Mouse (Mus musculus): ENCODE measurements around the gene Prmt9. TPM values are rescaled to one million over a fixed set of nuclear protein-coding genes. Genes with fewer than 3 reads are reported as not detected.

Gene Prmt9
- polyA plus RNA-seq, 1 experiment from 2014 or later = 16.7 TPM

DNA sequence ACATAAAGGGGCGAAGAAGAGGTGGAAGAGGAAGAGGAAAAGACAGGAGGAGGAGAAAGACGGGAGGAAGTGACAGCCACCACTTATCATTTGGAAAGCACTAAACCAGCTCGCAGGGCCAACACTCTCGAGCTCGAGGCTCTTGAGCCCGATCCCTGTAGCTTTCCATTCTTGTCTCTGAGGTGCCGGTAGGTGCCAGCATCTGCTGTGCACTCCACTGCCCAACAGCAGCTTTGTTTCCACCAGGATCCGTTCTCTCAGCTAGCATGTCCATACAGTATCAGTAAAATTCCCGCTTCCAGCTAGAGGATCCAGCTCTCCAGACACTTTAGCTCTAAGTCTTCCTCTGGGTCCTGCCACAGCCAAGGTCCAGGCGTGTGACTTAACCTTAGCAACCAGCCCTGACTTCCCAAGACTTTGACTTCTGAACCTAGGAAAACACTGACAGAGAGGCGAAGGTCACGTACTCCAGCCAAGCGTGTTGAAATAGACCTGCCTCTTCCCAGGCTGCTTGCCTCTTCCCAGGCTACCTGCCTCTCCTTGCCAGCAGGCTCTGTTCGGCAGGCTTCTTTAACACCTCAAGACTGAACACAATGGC is 25.1 kb upstream of the Prmt9 start:
- 63% methylated on average over 14 of the region's 14 CpGs for WGBS
- peak; percentile 42; the same call in 1 of the 2 replicates for ATAC-seq (ENCODE audit: insufficient read depth, low FRiP score)

DNA sequence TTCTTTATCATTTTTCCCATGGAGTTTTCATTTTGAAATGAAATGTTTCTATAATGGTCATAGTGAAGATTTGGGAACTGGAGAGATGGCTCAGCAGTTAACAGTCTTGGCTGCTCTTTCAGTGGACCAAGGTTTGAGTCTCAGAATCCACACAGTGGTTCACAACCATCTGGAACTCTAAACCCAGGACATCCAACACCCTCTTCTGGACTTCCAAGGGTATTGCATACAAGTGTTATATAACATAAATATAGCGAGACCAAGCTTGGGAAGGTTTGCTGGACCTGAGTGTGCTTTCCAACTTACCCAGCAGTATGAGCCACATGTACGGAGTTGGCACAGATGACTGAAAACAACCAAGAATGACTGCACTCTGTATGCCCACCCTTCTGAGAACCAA is 24.3 kb upstream of the Prmt9 start:
- 92% methylated on average over 2 of the region's 2 CpGs for WGBS
- ATAC-seq (ENCODE audit: insufficient read depth, low FRiP score) = no peak
- H3K9ac ChIP-seq (ENCODE audit: low read length) = no peak overlapping the region
- peaks cover 9% of the 10 kb centered on the region for H3K4me1 ChIP-seq (ENCODE audit: control insufficient read depth, insufficient read depth, low read length)
- H3K36me3 ChIP-seq (ENCODE audit: control insufficient read depth, insufficient read depth, low read length) = no peaks in the 10 kb centered on the region
- H3K9me3 ChIP-seq (replicated peaks; ENCODE audit: control insufficient read depth, low read length) = no peaks in the 10 kb centered on the region
- no peaks in the 10 kb centered on the region for H3K27me3 ChIP-seq (ENCODE audit: control insufficient read depth, insufficient read depth, low read length)
- H3K27ac ChIP-seq (ENCODE audit: low read length) = no peak overlapping the region
- no peak overlapping the region for H3K4me3 ChIP-seq (replicated peaks; ENCODE audit: low read length)
- no peak overlapping the region for H3K4me2 ChIP-seq (ENCODE audit: low read depth, low read length)

More for the DNA sequence above, 25.1 kb upstream of the Prmt9 start:
- no peak overlapping the region for H3K9ac ChIP-seq (ENCODE audit: low read length)
- no peaks in the 10 kb centered on the region for H3K27me3 ChIP-seq (ENCODE audit: control insufficient read depth, insufficient read depth, low read length)
- H3K4me1 ChIP-seq (ENCODE audit: control insufficient read depth, insufficient read depth, low read length) = peaks cover 11% of the 10 kb centered on the region
- peak overlapping the region; percentile 17 for H3K4me2 ChIP-seq (ENCODE audit: low read depth, low read length)
- H3K4me3 ChIP-seq (replicated peaks; ENCODE audit: low read length) = no peak overlapping the region
- H3K9me3 ChIP-seq (replicated peaks; ENCODE audit: control insufficient read depth, low read length) = no peaks in the 10 kb centered on the region
- H3K27ac ChIP-seq (ENCODE audit: low read length) = peak overlapping the region; percentile 29
- no peaks in the 10 kb centered on the region for H3K36me3 ChIP-seq (ENCODE audit: control insufficient read depth, insufficient read depth, low read length)

GRCm38 (mm10) chr8:77526130-77526529 is 23.1 kb upstream of the Prmt9 start:
- no peak overlapping the region for H3K27ac ChIP-seq (ENCODE audit: low read length)
- no peaks in the 10 kb centered on the region for H3K27me3 ChIP-seq (ENCODE audit: control insufficient read depth, insufficient read depth, low read length)
- no peaks in the 10 kb centered on the region for H3K9me3 ChIP-seq (replicated peaks; ENCODE audit: control insufficient read depth, low read length)
- 77% methylated on average over 8 of the region's 8 CpGs for WGBS
- no peak overlapping the region for H3K4me3 ChIP-seq (replicated peaks; ENCODE audit: low read length)
- no peak overlapping the region for H3K9ac ChIP-seq (ENCODE audit: low read length)
- no peaks in the 10 kb centered on the region for H3K36me3 ChIP-seq (ENCODE audit: control insufficient read depth, insufficient read depth, low read length)
- H3K4me1 ChIP-seq (ENCODE audit: control insufficient read depth, insufficient read depth, low read length) = peaks cover 9% of the 10 kb centered on the region
- ATAC-seq (ENCODE audit: insufficient read depth, low FRiP score) = no peak
- H3K4me2 ChIP-seq (ENCODE audit: low read depth, low read length) = no peak overlapping the region

DNA sequence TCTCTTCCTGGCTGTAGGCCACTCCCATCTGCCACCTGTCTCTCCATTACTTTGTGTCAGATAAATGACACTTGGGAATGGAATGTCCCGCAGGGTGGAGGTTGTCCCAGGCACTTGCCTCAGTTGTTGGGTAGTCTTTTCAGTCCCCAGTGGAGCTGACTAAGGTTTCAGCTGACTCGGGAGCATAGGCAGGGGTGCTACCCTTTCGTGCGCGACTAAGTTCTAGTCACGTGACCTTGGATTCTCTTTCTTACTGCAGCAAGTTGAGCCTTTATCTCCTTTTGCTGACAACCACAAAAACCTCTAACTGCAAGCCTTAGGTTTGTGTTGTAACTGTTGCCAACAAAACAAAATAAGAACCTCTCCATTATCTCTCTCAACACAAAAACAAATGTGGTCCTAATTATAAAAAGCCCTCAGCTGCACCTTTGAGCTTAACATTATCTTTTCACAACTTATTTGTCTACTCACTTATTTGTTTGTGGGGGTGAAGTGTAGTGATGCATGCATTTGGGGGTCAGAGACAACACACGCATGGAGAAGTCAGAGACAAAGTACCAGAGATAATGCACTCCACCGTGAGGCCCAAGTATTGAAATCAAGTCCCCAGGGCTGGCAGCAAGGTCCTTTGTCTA is 14.7 kb upstream of the Prmt9 start:
- Histone ChIP-seq H3K36me3 (ENCODE audit: control insufficient read depth, insufficient read depth, low read length) (no peaks in the 10 kb centered on the region), H3K9me3 (replicated peaks; ENCODE audit: control insufficient read depth, low read length) (no peaks in the 10 kb centered on the region), H3K4me2 (ENCODE audit: low read depth, low read length) (no peak overlapping the region), H3K4me3 (replicated peaks; ENCODE audit: low read length) (no peak overlapping the region), H3K4me1 (ENCODE audit: control insufficient read depth, insufficient read depth, low read length) (no peaks in the 10 kb centered on the region), H3K27ac (ENCODE audit: low read length) (no peak overlapping the region), H3K9ac (ENCODE audit: low read length) (no peak overlapping the region), H3K27me3 (ENCODE audit: control insufficient read depth, insufficient read depth, low read length) (no peaks in the 10 kb centered on the region)
- whole genome bisulfite sequencing = 63% methylated on average over 8 of the region's 8 CpGs
- 0 out of 2 replicates have a peak, but pooled peaks have one; percentile 17 for ATAC-seq (ENCODE audit: insufficient read depth, low FRiP score)

GRCm38 (mm10) chr8:77535026-77535595 is 14.1 kb upstream of the Prmt9 start:
- Histone ChIP-seq H3K27ac (ENCODE audit: low read length) (no peak overlapping the region), H3K4me1 (ENCODE audit: control insufficient read depth, insufficient read depth, low read length) (no peaks in the 10 kb centered on the region), H3K4me3 (replicated peaks; ENCODE audit: low read length) (no peak overlapping the region), H3K9me3 (replicated peaks; ENCODE audit: control insufficient read depth, low read length) (no peaks in the 10 kb centered on the region), H3K27me3 (ENCODE audit: control insufficient read depth, insufficient read depth, low read length) (no peaks in the 10 kb centered on the region), H3K36me3 (ENCODE audit: control insufficient read depth, insufficient read depth, low read length) (no peaks in the 10 kb centered on the region), H3K9ac (ENCODE audit: low read length) (no peak overlapping the region), H3K4me2 (ENCODE audit: low read depth, low read length) (no peak overlapping the region)
- ATAC-seq (ENCODE audit: insufficient read depth, low FRiP score) = peak; percentile 40; the same call in 1 of the 2 replicates
- 77% methylated on average over 5 of the region's 5 CpGs for WGBS

DNA sequence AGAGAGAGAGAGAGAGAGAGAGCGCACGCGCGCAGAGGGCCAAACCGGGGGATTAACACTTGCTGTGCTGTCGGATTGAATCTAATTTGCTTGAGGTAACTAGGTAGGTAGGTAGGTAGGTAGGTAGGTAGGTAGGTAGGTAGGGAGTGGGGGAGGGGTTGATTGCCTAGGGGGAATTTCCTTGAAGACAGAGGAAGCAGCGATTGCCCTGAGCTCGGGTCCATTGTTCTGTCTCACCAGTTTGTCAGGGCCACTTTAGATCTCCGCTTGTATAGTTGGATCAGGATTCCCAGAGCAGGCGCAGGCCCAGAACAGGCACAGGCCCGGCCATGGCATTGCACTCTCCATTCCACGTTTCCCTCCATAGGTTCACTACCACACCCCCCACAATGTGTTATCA is 12.4 kb upstream of the Prmt9 start:
- WGBS = 78% methylated on average over 12 of the region's 12 CpGs
- no peak overlapping the region for H3K27ac ChIP-seq (ENCODE audit: low read length)
- no peak overlapping the region for H3K4me2 ChIP-seq (ENCODE audit: low read depth, low read length)
- no peaks in the 10 kb centered on the region for H3K4me1 ChIP-seq (ENCODE audit: control insufficient read depth, insufficient read depth, low read length)
- no peak for ATAC-seq (ENCODE audit: insufficient read depth, low FRiP score)
- H3K36me3 ChIP-seq (ENCODE audit: control insufficient read depth, insufficient read depth, low read length) = no peaks in the 10 kb centered on the region
- H3K27me3 ChIP-seq (ENCODE audit: control insufficient read depth, insufficient read depth, low read length) = no peaks in the 10 kb centered on the region
- H3K9ac ChIP-seq (ENCODE audit: low read length) = no peak overlapping the region
- H3K4me3 ChIP-seq (replicated peaks; ENCODE audit: low read length) = no peak overlapping the region
- H3K9me3 ChIP-seq (replicated peaks; ENCODE audit: control insufficient read depth, low read length) = no peaks in the 10 kb centered on the region

DNA sequence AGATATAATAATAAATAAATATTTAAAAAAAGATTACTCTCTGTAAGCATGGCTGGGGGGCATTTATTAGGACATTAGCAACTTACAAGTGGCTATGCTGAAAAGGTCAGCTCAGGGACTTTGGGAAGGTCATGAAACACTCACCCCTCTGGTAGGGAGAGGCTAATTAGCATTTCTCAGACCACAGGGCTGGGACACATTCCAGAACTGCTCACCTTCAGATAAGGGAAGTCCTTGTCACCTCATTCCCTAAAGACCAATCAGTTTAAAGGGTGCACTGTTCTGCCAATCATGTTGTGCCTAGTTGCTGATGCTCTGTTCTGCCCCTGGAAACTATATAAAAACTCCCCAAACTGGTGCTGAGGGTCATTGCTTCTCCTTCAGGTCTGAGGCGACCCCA is 10.9 kb upstream of the Prmt9 start:
- WGBS = 93% methylated on average over 1 of the region's 1 CpGs
- Histone ChIP-seq H3K36me3 (ENCODE audit: control insufficient read depth, insufficient read depth, low read length) (no peaks in the 10 kb centered on the region), H3K4me2 (ENCODE audit: low read depth, low read length) (no peak overlapping the region), H3K27ac (ENCODE audit: low read length) (no peak overlapping the region), H3K4me1 (ENCODE audit: control insufficient read depth, insufficient read depth, low read length) (no peaks in the 10 kb centered on the region), H3K27me3 (ENCODE audit: control insufficient read depth, insufficient read depth, low read length) (no peaks in the 10 kb centered on the region), H3K9me3 (replicated peaks; ENCODE audit: control insufficient read depth, low read length) (no peaks in the 10 kb centered on the region), H3K9ac (ENCODE audit: low read length) (no peak overlapping the region), H3K4me3 (replicated peaks; ENCODE audit: low read length) (no peak overlapping the region)
- ATAC-seq (ENCODE audit: insufficient read depth, low FRiP score) = no peak

DNA sequence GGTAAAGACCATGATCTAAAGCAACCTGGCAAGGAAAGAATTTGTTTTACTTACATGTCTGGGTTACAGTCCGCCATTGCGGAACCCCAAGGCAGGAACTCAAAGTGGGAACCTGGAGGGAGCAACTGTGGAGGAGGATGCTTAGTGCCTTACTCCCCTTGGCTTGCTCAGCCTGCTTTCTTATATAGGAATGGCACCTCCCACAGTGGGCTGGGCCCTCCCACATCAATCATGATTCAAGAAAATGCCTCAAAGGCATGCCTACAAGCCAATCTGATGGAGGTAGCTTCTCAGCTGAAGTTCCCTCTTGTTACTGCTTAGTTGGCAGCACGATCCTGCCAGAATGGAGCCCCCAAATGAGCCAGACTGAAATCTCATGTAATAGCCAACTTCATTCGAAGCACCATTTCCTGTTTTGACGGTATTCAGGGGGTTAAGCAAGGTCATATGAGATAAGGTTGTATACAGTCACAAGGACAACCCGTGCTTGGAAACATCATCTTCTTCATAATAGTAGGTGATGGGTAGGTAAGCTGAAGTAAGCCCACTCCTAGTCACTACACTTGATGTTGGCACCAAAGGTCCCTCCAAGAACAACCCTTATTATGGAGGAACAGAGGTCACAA is 5.9 kb upstream of the Prmt9 start:
- 77% methylated on average over 6 of the region's 6 CpGs for WGBS
- ATAC-seq (ENCODE audit: insufficient read depth, low FRiP score) = no peak
- Histone ChIP-seq H3K4me1 (ENCODE audit: control insufficient read depth, insufficient read depth, low read length) (no peaks in the 10 kb centered on the region), H3K4me3 (replicated peaks; ENCODE audit: low read length) (no peak overlapping the region), H3K9ac (ENCODE audit: low read length) (no peak overlapping the region), H3K36me3 (ENCODE audit: control insufficient read depth, insufficient read depth, low read length) (no peaks in the 10 kb centered on the region), H3K4me2 (ENCODE audit: low read depth, low read length) (no peak overlapping the region), H3K27ac (ENCODE audit: low read length) (no peak overlapping the region), H3K9me3 (replicated peaks; ENCODE audit: control insufficient read depth, low read length) (no peaks in the 10 kb centered on the region), H3K27me3 (ENCODE audit: control insufficient read depth, insufficient read depth, low read length) (no peaks in the 10 kb centered on the region)

- WGBS = 58% methylated on average over 3 of the region's 3 CpGs
Observed at GRCm38 (mm10) chr8:77544428-77544827, 4.8 kb upstream of the Prmt9 start.

More at GRCm38 (mm10) chr8:77544428-77544827, 4.8 kb upstream of the Prmt9 start:
- Histone ChIP-seq H3K9ac (ENCODE audit: low read length) (no peak overlapping the region), H3K4me1 (ENCODE audit: control insufficient read depth, insufficient read depth, low read length) (no peaks in the 10 kb centered on the region), H3K36me3 (ENCODE audit: control insufficient read depth, insufficient read depth, low read length) (no peaks in the 10 kb centered on the region), H3K4me3 (replicated peaks; ENCODE audit: low read length) (no peak overlapping the region), H3K27ac (ENCODE audit: low read length) (no peak overlapping the region), H3K27me3 (ENCODE audit: control insufficient read depth, insufficient read depth, low read length) (no peaks in the 10 kb centered on the region), H3K9me3 (replicated peaks; ENCODE audit: control insufficient read depth, low read length) (no peaks in the 10 kb centered on the region), H3K4me2 (ENCODE audit: low read depth, low read length) (no peak overlapping the region)
- no peak for ATAC-seq (ENCODE audit: insufficient read depth, low FRiP score)
